Mouse (Mus musculus): ENCODE data around the gene Cdh3. TPM values are rescaled to one million over a fixed set of nuclear protein-coding genes. Genes with fewer than 3 reads are reported as not detected.
A peak's percentile ranks its signal among the peaks of the same experiment; 100 is the strongest.
"Not testable (repeated sequence)": the region's sequence is repeated elsewhere in the genome, so short reads cannot be mapped to it uniquely, and the experiment has no call there.

The Cdh3 gene
- polyA plus RNA-seq, 1 experiment from 2014 or later: 39.9 TPM

GRCm38 (mm10) chr8:106571551-106572172, 61.0 kb downstream of the Cdh3 start:
- WGBS: 76% methylated on average over 5 of the region's 5 CpGs
- no peaks in the 10 kb centered on the region for H3K36me3 ChIP-seq
- H3K27ac ChIP-seq (ENCODE audit: poor library complexity, severe bottlenecking): no peak overlapping the region

GRCm38 (mm10) chr8:106572175-106572574, 61.5 kb downstream of the Cdh3 start:
- WGBS: 71% methylated on average over 1 of the region's 1 CpGs
- not testable (repeated sequence) for H3K27me3 ChIP-seq (replicated peaks); H3K9me3 ChIP-seq (replicated peaks); H3K4me2 ChIP-seq; H3K9ac ChIP-seq; H3K27ac ChIP-seq (ENCODE audit: poor library complexity, severe bottlenecking); H3K4me1 ChIP-seq (replicated peaks); H3K36me3 ChIP-seq; H3K4me3 ChIP-seq; ATAC-seq (ENCODE audit: insufficient number of reproducible peaks, low FRiP score)

More at GRCm38 (mm10) chr8:106571551-106572172, 61.0 kb downstream of the Cdh3 start:
- H3K9ac ChIP-seq: no peak overlapping the region
- H3K27me3 ChIP-seq (replicated peaks): no peaks in the 10 kb centered on the region
- ATAC-seq (ENCODE audit: insufficient number of reproducible peaks, low FRiP score): no peak
- no peak overlapping the region for H3K4me2 ChIP-seq
- H3K4me1 ChIP-seq (replicated peaks): peaks cover 2% of the 10 kb centered on the region; the same call in 1 of the 2 replicates
- H3K4me3 ChIP-seq: no peak overlapping the region
- no peaks in the 10 kb centered on the region for H3K9me3 ChIP-seq (replicated peaks)

- Histone ChIP-seq H3K4me3 (0 out of 2 replicates have a peak within 1 kb of the TSS, but pooled peaks have one; percentile 9), H3K4me1 (replicated peaks) (peaks cover 12% of the 10 kb centered on the region), H3K4me2 (peak within 1 kb of the TSS; percentile 52)
- H3K36me3 ChIP-seq; H3K9ac ChIP-seq; H3K9me3 ChIP-seq (replicated peaks); H3K27me3 ChIP-seq (replicated peaks); ATAC-seq (ENCODE audit: insufficient number of reproducible peaks, low FRiP score); H3K27ac ChIP-seq (ENCODE audit: poor library complexity, severe bottlenecking): not testable (repeated sequence)
- 25% methylated on average over 20 of the region's 20 CpGs for WGBS
Observed at GRCm38 (mm10) chr8:106573168-106573567, 62.5 kb downstream of the Cdh3 start, which contains the start of gene Gm10073. TSS of gene Gm10073 (minus strand) at chr8:106573461.

- no peaks in the 10 kb centered on the region for H3K36me3 ChIP-seq
- H3K27ac ChIP-seq (ENCODE audit: poor library complexity, severe bottlenecking): no peak overlapping the region
- H3K9me3 ChIP-seq (replicated peaks): no peaks in the 10 kb centered on the region
- H3K4me1 ChIP-seq (replicated peaks): peaks cover 12% of the 10 kb centered on the region
- H3K4me3 ChIP-seq: no peak overlapping the region
- no peaks in the 10 kb centered on the region for H3K27me3 ChIP-seq (replicated peaks)
- no peak overlapping the region for H3K4me2 ChIP-seq
- ATAC-seq (ENCODE audit: insufficient number of reproducible peaks, low FRiP score): no peak
- 79% methylated on average over 4 of the region's 4 CpGs for WGBS
- no peak overlapping the region for H3K9ac ChIP-seq
Observed at GRCm38 (mm10) chr8:106574283-106574682, 63.6 kb downstream of the Cdh3 start.

DNA sequence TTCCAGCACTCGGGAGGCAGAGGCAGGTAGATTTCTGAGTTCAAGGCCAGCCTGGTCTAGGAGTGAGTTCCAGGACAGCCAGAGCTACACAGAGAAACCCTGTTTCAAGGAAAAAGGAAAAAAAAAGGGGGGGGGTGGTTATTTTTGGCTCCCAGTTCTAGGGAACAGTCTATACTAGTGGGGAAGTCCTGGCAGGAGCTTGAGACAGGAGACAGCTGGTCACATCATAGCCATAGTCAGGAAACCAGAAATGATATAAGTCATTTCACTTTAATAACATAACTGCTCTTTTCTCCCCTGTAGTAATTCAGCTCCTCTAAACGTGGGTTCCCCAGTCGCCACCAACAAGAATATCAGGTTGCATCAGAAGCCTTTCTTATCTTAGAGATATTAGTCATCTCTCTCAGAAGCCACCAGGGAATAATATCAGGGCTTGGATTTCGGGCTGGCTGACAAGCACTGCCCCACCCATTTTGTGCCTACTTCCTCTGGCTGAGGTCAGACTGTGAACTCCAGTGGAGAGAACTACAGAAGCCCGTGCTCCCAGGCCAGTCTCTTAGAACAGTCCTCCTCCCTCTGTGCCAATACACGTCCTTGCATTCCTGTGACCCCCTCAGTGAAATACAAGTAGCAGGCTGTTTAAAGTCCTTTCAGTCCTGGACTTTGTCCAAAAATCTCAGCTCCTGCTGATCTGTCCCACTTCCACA, 66.3 kb downstream of the Cdh3 start:
- H3K9ac ChIP-seq: no peak overlapping the region
- peak; percentile 59; the same call in 1 of the 2 replicates for ATAC-seq (ENCODE audit: insufficient number of reproducible peaks, low FRiP score)
- H3K27me3 ChIP-seq (replicated peaks): no peaks in the 10 kb centered on the region
- no peak overlapping the region for H3K4me2 ChIP-seq
- H3K4me1 ChIP-seq (replicated peaks): peaks cover 12% of the 10 kb centered on the region
- 0 out of 2 replicates have a peak overlapping the region, but pooled peaks have one; percentile 6 for H3K27ac ChIP-seq (ENCODE audit: poor library complexity, severe bottlenecking)
- H3K36me3 ChIP-seq: no peaks in the 10 kb centered on the region
- 18% methylated on average over 6 of the region's 6 CpGs for whole genome bisulfite sequencing
- no peak overlapping the region for H3K4me3 ChIP-seq
- no peaks in the 10 kb centered on the region for H3K9me3 ChIP-seq (replicated peaks)

GRCm38 (mm10) chr8:106579510-106579909, 68.8 kb downstream of the Cdh3 start:
- 69% methylated on average over 2 of the region's 2 CpGs for WGBS
- Histone ChIP-seq H3K4me2 (no peak overlapping the region), H3K27me3 (replicated peaks) (no peaks in the 10 kb centered on the region), H3K36me3 (no peaks in the 10 kb centered on the region), H3K9ac (no peak overlapping the region), H3K4me1 (replicated peaks) (peaks cover 12% of the 10 kb centered on the region), H3K9me3 (replicated peaks) (peaks cover 5% of the 10 kb centered on the region; the same call in 1 of the 2 replicates), H3K4me3 (no peak overlapping the region), H3K27ac (ENCODE audit: poor library complexity, severe bottlenecking) (no peak overlapping the region)
- no peak for ATAC-seq (ENCODE audit: insufficient number of reproducible peaks, low FRiP score)

GRCm38 (mm10) chr8:106581344-106582088, 70.8 kb downstream of the Cdh3 start:
- no peak overlapping the region for H3K4me3 ChIP-seq
- no peak overlapping the region for H3K27ac ChIP-seq (ENCODE audit: poor library complexity, severe bottlenecking)
- WGBS: 66% methylated on average over 6 of the region's 6 CpGs
- no peaks in the 10 kb centered on the region for H3K27me3 ChIP-seq (replicated peaks)
- peaks cover 5% of the 10 kb centered on the region; the same call in 1 of the 2 replicates for H3K9me3 ChIP-seq (replicated peaks)
- no peak for ATAC-seq (ENCODE audit: insufficient number of reproducible peaks, low FRiP score)
- no peak overlapping the region for H3K4me2 ChIP-seq
- no peaks in the 10 kb centered on the region for H3K36me3 ChIP-seq
- H3K4me1 ChIP-seq (replicated peaks): peaks cover 11% of the 10 kb centered on the region
- H3K9ac ChIP-seq: no peak overlapping the region

DNA sequence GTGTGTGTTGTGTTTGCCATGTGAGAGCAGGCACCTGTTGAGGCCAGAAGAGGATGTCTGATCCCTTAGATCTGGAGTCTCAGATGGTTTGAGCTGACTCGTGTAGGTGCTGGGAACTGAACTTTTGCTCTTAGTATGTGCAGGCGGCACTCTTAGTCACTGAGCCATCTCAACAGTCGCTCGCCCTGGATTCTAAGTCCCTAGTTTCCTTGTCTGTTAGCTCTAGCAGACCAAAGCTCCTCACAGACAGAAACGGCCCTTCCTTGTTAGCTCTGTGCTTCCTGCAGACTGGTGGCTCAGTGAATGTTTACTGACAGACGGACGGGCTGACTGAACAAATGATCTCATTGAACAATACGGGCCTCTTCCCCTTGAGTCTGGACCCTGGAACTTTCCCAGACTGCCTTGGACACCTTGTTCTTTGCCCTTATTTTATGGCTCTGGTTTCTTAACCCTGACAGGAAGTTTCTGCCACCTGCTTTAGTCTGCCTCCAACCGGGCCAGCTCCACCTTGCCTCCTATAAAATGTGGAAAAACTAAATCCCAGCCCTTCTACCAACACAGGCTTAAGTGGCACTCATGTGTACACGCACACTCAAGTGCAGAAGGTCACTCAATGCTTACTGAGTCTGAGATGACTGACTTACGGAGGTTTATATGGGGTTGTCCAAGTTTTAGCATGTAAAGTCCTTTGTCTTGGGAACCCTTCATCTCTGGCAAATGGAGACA, 74.4 kb downstream of the Cdh3 start:
- H3K27me3 ChIP-seq (replicated peaks): no peaks in the 10 kb centered on the region
- no peaks in the 10 kb centered on the region for H3K36me3 ChIP-seq
- peaks cover 5% of the 10 kb centered on the region; the same call in 1 of the 2 replicates for H3K9me3 ChIP-seq (replicated peaks)
- H3K27ac ChIP-seq (ENCODE audit: poor library complexity, severe bottlenecking): no peak overlapping the region
- H3K9ac ChIP-seq: no peak overlapping the region
- no peak overlapping the region for H3K4me3 ChIP-seq
- H3K4me1 ChIP-seq (replicated peaks): peaks cover 10% of the 10 kb centered on the region
- no peak overlapping the region for H3K4me2 ChIP-seq
- no peak for ATAC-seq (ENCODE audit: insufficient number of reproducible peaks, low FRiP score)
- WGBS: 63% methylated on average over 11 of the region's 11 CpGs

DNA sequence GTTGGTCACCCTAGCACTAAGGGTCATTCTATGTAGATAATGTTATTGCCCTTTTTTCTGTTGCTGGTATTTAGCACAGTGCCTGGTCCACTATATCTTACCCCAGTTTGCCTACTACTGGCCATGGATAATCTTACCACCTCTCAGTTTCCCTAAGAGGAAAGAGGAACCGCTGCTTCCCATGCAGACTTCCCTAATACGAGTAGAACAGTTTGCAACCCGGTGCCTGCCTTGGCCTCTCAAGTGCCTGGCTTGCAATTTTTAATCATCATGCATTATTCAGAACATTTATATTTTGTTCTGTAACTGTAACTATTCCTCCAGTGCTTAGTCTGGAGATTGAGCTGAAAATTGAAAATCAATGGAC, 75.0 kb downstream of the Cdh3 start:
- ATAC-seq (ENCODE audit: insufficient number of reproducible peaks, low FRiP score): no peak
- Histone ChIP-seq H3K4me3 (no peak overlapping the region), H3K27me3 (replicated peaks) (0 out of 2 replicates have a peak, but pooled peaks cover 1% of the 10 kb centered on the region), H3K27ac (ENCODE audit: poor library complexity, severe bottlenecking) (no peak overlapping the region), H3K36me3 (no peaks in the 10 kb centered on the region), H3K9me3 (replicated peaks) (peaks cover 5% of the 10 kb centered on the region; the same call in 1 of the 2 replicates), H3K9ac (no peak overlapping the region), H3K4me1 (replicated peaks) (peaks cover 10% of the 10 kb centered on the region), H3K4me2 (no peak overlapping the region)
- WGBS: 79% methylated on average over 3 of the region's 3 CpGs

- no peak for ATAC-seq (ENCODE audit: insufficient number of reproducible peaks, low FRiP score)
- H3K4me3 ChIP-seq: no peak overlapping the region
Observed at GRCm38 (mm10) chr8:106586896-106587295, 76.2 kb downstream of the Cdh3 start.

More at GRCm38 (mm10) chr8:106586896-106587295, 76.2 kb downstream of the Cdh3 start:
- 0 out of 2 replicates have a peak, but pooled peaks cover 6% of the 10 kb centered on the region for H3K27me3 ChIP-seq (replicated peaks)
- H3K27ac ChIP-seq (ENCODE audit: poor library complexity, severe bottlenecking): no peak overlapping the region
- H3K9ac ChIP-seq: no peak overlapping the region
- WGBS: 79% methylated on average over 8 of the region's 8 CpGs
- H3K4me1 ChIP-seq (replicated peaks): peaks cover 10% of the 10 kb centered on the region
- H3K4me2 ChIP-seq: no peak overlapping the region
- peaks cover 5% of the 10 kb centered on the region; the same call in 1 of the 2 replicates for H3K9me3 ChIP-seq (replicated peaks)
- H3K36me3 ChIP-seq: no peaks in the 10 kb centered on the region
